In genomic region chr17:66439888-66440287, GRCm38 (mm10) we compare ENCODE assay signal across 23 mouse cellular contexts. TPM values are rescaled to one million over a fixed set of nuclear protein-coding genes. Genes with fewer than 3 reads are reported as not detected.
A peak's percentile ranks its signal among the peaks of the same experiment; 100 is the strongest.
DNase-seq lines count a peak whose midpoint lies in the region; ATAC-seq and TF ChIP-seq lines count a peak whose summit lies in the region.
"Had no signal": no experiment of that assay in that cellular context is flagged by ENCODE, and none has a peak within 500 bp of the region (broad histone marks: within the 10 kb centered on the region; RNA-seq: fewer than 3 reads in every experiment).

No protein-coding gene starts in this region.

- H3K9me3 ChIP-seq in forebrain, embryonic 11.5 days (ENCODE audit: control insufficient read depth, low read length) = no peaks in the 10 kb centered on the region
- H3K9me3 ChIP-seq in forebrain, embryonic 13.5 days (replicated peaks) = no peaks in the 10 kb centered on the region
- no peaks in the 10 kb centered on the region for H3K9me3 ChIP-seq in midbrain, embryonic 11.5 days (ENCODE audit: control insufficient read depth, low read length)
- no peaks in the 10 kb centered on the region for H3K9me3 ChIP-seq in midbrain, postnatal 0 days (ENCODE audit: low read length)
- no peaks in the 10 kb centered on the region for H3K9me3 ChIP-seq in limb, embryonic 13.5 days
- H3K9me3 ChIP-seq: embryonic facial prominence, embryonic 15.5 days; heart, embryonic 15.5 days; intestine, embryonic 15.5 days; neural tube, embryonic 13.5 days had no signal

- no peaks in the 10 kb centered on the region for H3K27me3 ChIP-seq in forebrain, embryonic 11.5 days (ENCODE audit: control insufficient read depth, insufficient read depth, low read length)
- no peaks in the 10 kb centered on the region for H3K27me3 ChIP-seq in forebrain, embryonic 13.5 days
- H3K27me3 ChIP-seq in midbrain, embryonic 11.5 days (ENCODE audit: control insufficient read depth, insufficient read depth, low read length) = no peaks in the 10 kb centered on the region
- H3K27me3 ChIP-seq in midbrain, postnatal 0 days (ENCODE audit: insufficient read depth, low read length) = no peaks in the 10 kb centered on the region
- no peaks in the 10 kb centered on the region for H3K27me3 ChIP-seq in limb, embryonic 13.5 days
- H3K27me3 ChIP-seq: embryonic facial prominence, embryonic 15.5 days; heart, embryonic 15.5 days; intestine, embryonic 15.5 days; neural tube, embryonic 13.5 days; Patski had no signal

- peak overlapping the region; percentile 77 for H3K27ac ChIP-seq in forebrain, embryonic 11.5 days (ENCODE audit: low read depth, low read length)
- H3K27ac ChIP-seq in forebrain, embryonic 13.5 days = no peak overlapping the region; the same call in 1 of the 2 replicates
- H3K27ac ChIP-seq in midbrain, embryonic 11.5 days (ENCODE audit: low read depth, low read length) = peak overlapping the region; percentile 4; the same call in 1 of the 2 replicates
- no peak overlapping the region for H3K27ac ChIP-seq in midbrain, postnatal 0 days (ENCODE audit: low read depth, low read length)
- H3K27ac ChIP-seq in limb, embryonic 13.5 days = no peak overlapping the region; the same call in 1 of the 2 replicates
- H3K27ac ChIP-seq: embryonic facial prominence, embryonic 15.5 days; heart, adult 2 months; heart, embryonic 15.5 days; intestine, embryonic 15.5 days; neural tube, embryonic 13.5 days had no signal

- H3K36me3 ChIP-seq in forebrain, embryonic 11.5 days (ENCODE audit: control insufficient read depth, insufficient read depth, low read length) = no peaks in the 10 kb centered on the region; the same call in 1 of the 2 replicates
- H3K36me3 ChIP-seq in forebrain, embryonic 13.5 days (ENCODE audit: poor library complexity, severe bottlenecking) = peaks cover 22% of the 10 kb centered on the region
- peaks cover 14% of the 10 kb centered on the region for H3K36me3 ChIP-seq in midbrain, embryonic 11.5 days (ENCODE audit: control insufficient read depth, insufficient read depth, low read length)
- peaks cover 9% of the 10 kb centered on the region; the same call in 1 of the 2 replicates for H3K36me3 ChIP-seq in midbrain, postnatal 0 days (ENCODE audit: insufficient read depth, low read length)
- H3K36me3 ChIP-seq in limb, embryonic 13.5 days = peaks cover 12% of the 10 kb centered on the region; the same call in 1 of the 2 replicates
- H3K36me3 ChIP-seq: embryonic facial prominence, embryonic 15.5 days; heart, embryonic 15.5 days; intestine, embryonic 15.5 days had no signal

- TF ChIP-seq CTCF in midbrain, postnatal 0 days (IDR thresholded peaks at IDR 0.05) = no peak

- ATAC-seq in forebrain, embryonic 11.5 days (replicated peaks; ENCODE audit: low FRiP score) = no peak
- no peak for ATAC-seq in forebrain, embryonic 13.5 days
- ATAC-seq in midbrain, embryonic 11.5 days (ENCODE audit: low FRiP score) = no peak
- no peak for ATAC-seq in midbrain, postnatal 0 days (ENCODE audit: low FRiP score)
- no peak for ATAC-seq in limb, embryonic 13.5 days (ENCODE audit: low FRiP score, low read depth)
- ATAC-seq: intestine, embryonic 15.5 days; Patski had no signal

- peaks cover 22% of the 10 kb centered on the region for H3K4me1 ChIP-seq in forebrain, embryonic 11.5 days (replicated peaks; ENCODE audit: control insufficient read depth, insufficient read depth, low read length)
- peaks cover 75% of the 10 kb centered on the region for H3K4me1 ChIP-seq in forebrain, embryonic 13.5 days
- H3K4me1 ChIP-seq in midbrain, embryonic 11.5 days (ENCODE audit: control insufficient read depth, insufficient read depth, low read length) = peaks cover 64% of the 10 kb centered on the region
- no peaks in the 10 kb centered on the region; the same call in 1 of the 2 replicates for H3K4me1 ChIP-seq in midbrain, postnatal 0 days (ENCODE audit: insufficient read depth, low read length)
- peaks cover 19% of the 10 kb centered on the region for H3K4me1 ChIP-seq in limb, embryonic 13.5 days
- H3K4me1 ChIP-seq: heart, embryonic 15.5 days; intestine, embryonic 15.5 days had no signal

- no peak overlapping the region for H3K4me3 ChIP-seq in forebrain, embryonic 11.5 days (ENCODE audit: low read depth, low read length)
- no peak overlapping the region for H3K4me3 ChIP-seq in forebrain, embryonic 13.5 days
- H3K4me3 ChIP-seq in midbrain, embryonic 11.5 days (ENCODE audit: low read depth, low read length) = no peak overlapping the region
- no peak overlapping the region for H3K4me3 ChIP-seq in midbrain, postnatal 0 days (ENCODE audit: low read depth, low read length)
- H3K4me3 ChIP-seq in limb, embryonic 13.5 days = no peak overlapping the region
- H3K4me3 ChIP-seq: embryonic facial prominence, embryonic 15.5 days; heart, adult 2 months; heart, embryonic 15.5 days; intestine, embryonic 15.5 days; neural tube, embryonic 13.5 days had no signal

- DNase-seq in forebrain, embryonic 11.5 days (ENCODE audit: low spot score) = no peak
- no peak for DNase-seq in midbrain, embryonic 11.5 days (ENCODE audit: low spot score, missing footprints)
- DNase-seq in midbrain, postnatal 0 days (ENCODE audit: low spot score) = no peak
- peak; percentile 47 for DNase-seq in ZHBTc4 (ENCODE audit: low read depth, low spot score)
- no peak for DNase-seq in adrenal gland, postnatal 25 days
- no peak for DNase-seq in kidney, postnatal 14 days
- DNase-seq: adrenal gland, postnatal 14 days; B cell, adult 2 months; cerebellum, adult 11-12 months; gastrocnemius, postnatal 14 days; heart, adult 2 months; lung, adult 18-20 months; lung, postnatal 14 days; thymus, postnatal 14 days had no signal

- H3K9ac ChIP-seq in forebrain, embryonic 11.5 days (ENCODE audit: low read length) = no peak overlapping the region
- H3K9ac ChIP-seq in forebrain, embryonic 13.5 days = no peak overlapping the region
- H3K9ac ChIP-seq in midbrain, embryonic 11.5 days (ENCODE audit: low read length) = no peak overlapping the region
- H3K9ac ChIP-seq in midbrain, postnatal 0 days (replicated peaks; ENCODE audit: low read length, poor library complexity, severe bottlenecking) = no peak overlapping the region
- H3K9ac ChIP-seq in limb, embryonic 13.5 days = no peak overlapping the region
- H3K9ac ChIP-seq: embryonic facial prominence, embryonic 15.5 days; heart, embryonic 15.5 days; intestine, embryonic 15.5 days; neural tube, embryonic 13.5 days had no signal

- 56% methylated on average over 8 of the region's 8 CpGs for WGBS in forebrain, embryonic 11.5 days
- 58% methylated on average over 8 of the region's 8 CpGs for WGBS in forebrain, embryonic 13.5 days
- 45% methylated on average over 8 of the region's 8 CpGs for WGBS in midbrain, embryonic 11.5 days
- WGBS in midbrain, postnatal 0 days = 71% methylated on average over 8 of the region's 8 CpGs
- WGBS in limb, embryonic 13.5 days = 76% methylated on average over 8 of the region's 8 CpGs

- no peak overlapping the region for H3K4me2 ChIP-seq in forebrain, embryonic 11.5 days (ENCODE audit: low read depth, low read length, severe bottlenecking)
- H3K4me2 ChIP-seq in forebrain, embryonic 13.5 days = no peak overlapping the region
- H3K4me2 ChIP-seq in midbrain, embryonic 11.5 days = no peak overlapping the region; the same call in 1 of the 2 replicates
- no peak overlapping the region for H3K4me2 ChIP-seq in midbrain, postnatal 0 days (ENCODE audit: low read depth, low read length, poor library complexity, severe bottlenecking)
- H3K4me2 ChIP-seq in limb, embryonic 13.5 days (replicated peaks) = 0 out of 2 replicates have a peak overlapping the region, but pooled peaks have one; percentile 3
- H3K4me2 ChIP-seq: embryonic facial prominence, embryonic 15.5 days; heart, embryonic 15.5 days; intestine, embryonic 15.5 days; neural tube, embryonic 13.5 days had no signal

RNA-seq across cellular contexts. Expression of gene Mtcl1, which starts 9.7 kb away (rescaled TPM):
- polyA plus RNA-seq in forebrain, embryonic 11.5 days (2014; fragmentation: Nextera tagmentation; extraction: Ambion mirVana) = 40.0 and 47.3 TPM in 2 replicates
- polyA plus RNA-seq in forebrain, embryonic 13.5 days (2015; fragmentation: Nextera tagmentation; extraction: Ambion mirVana) = 33.0 and 33.9 TPM in 2 replicates
- polyA plus RNA-seq in midbrain, embryonic 11.5 days (2014; fragmentation: Nextera tagmentation; extraction: Ambion mirVana) = 43.5 and 47.3 TPM in 2 replicates
- total RNA-seq in midbrain, postnatal 0 days (2014; rRNA removed) = 15.7 and 25.2 TPM in 2 replicates
- polyA plus RNA-seq in midbrain, postnatal 0 days (2015; fragmentation: Nextera tagmentation; extraction: Ambion mirVana) = 9.5 and 10.8 TPM in 2 replicates
- polyA plus RNA-seq in limb, embryonic 13.5 days (2015; fragmentation: Nextera tagmentation; extraction: Ambion mirVana) = 4.5 and 5.6 TPM in 2 replicates
- total RNA-seq in adrenal gland, postnatal 25 days (2021) = 13.4 and 14.7 TPM in 2 replicates
- total RNA-seq: hematopoietic stem cell, adult 5-6 weeks; megakaryocyte, adult 5-6 weeks had no signal

Comparison
In these comparisons a context has a peak if more than half of its experiments do, and no peak if none do; other contexts are left out.
1. H3K27ac ChIP-seq: peak in forebrain, embryonic 11.5 days (single experiment) and midbrain, embryonic 11.5 days (single experiment); none in forebrain, embryonic 13.5 days (single experiment), midbrain, postnatal 0 days (single experiment) and limb, embryonic 13.5 days (single experiment).